Mouse (Mus musculus): ENCODE data around the gene Rrp12. TPM values are rescaled to one million over a fixed set of nuclear protein-coding genes. Genes with fewer than 3 reads are reported as not detected.
A peak's percentile ranks its signal among the peaks of the same experiment; 100 is the strongest.

Rrp12 gene
- total RNA-seq (2014; rRNA removed; ENCODE audit: low replicate concordance) (4.5 and 7.7 TPM in 2 replicates), polyA plus RNA-seq (2015; fragmentation: Nextera tagmentation; extraction: Ambion mirVana) (4.8 and 7.7 TPM in 2 replicates)

GRCm38 (mm10) chr19:41895460-41896318 is at the start of gene Rrp12:
Gene Rrp12, minus strand, starts transcription at chr19:41896173.
- peak within 1 kb of the TSS; percentile 74 for H3K27ac ChIP-seq (ENCODE audit: low read depth)
- TF ChIP-seq EP300 (IDR thresholded peaks at IDR 0.05; ENCODE audit: low read depth) (no peak; the same call in 1 of the 2 replicates), CTCF (IDR thresholded peaks at IDR 0.05; ENCODE audit: low read depth) (no peak)
- peak within 1 kb of the TSS; percentile 45 for H3K9ac ChIP-seq (replicated peaks; ENCODE audit: low read depth, low read length)
- peak within 1 kb of the TSS; percentile 59 for H3K4me3 ChIP-seq (ENCODE audit: low read depth, low read length)
- H3K9me3 ChIP-seq (replicated peaks; ENCODE audit: control insufficient read depth, low read length), result no peaks in the 10 kb centered on the region
- H3K4me2 ChIP-seq (ENCODE audit: low read depth, low read length), result peak within 1 kb of the TSS; percentile 75
- WGBS, result under 1% methylated on average over 46 of the region's 46 CpGs
- peaks cover 4% of the 10 kb centered on the region; the same call in 1 of the 2 replicates for H3K36me3 ChIP-seq (replicated peaks; ENCODE audit: control insufficient read depth, insufficient read depth, low read length)
- DNase-seq (ENCODE audit: low spot score) (peak; percentile 98), ATAC-seq (ENCODE audit: insufficient read depth, low read depth) (peak; percentile 93)
- H3K4me1 ChIP-seq (ENCODE audit: control insufficient read depth, insufficient read depth), result peaks cover 16% of the 10 kb centered on the region
- H3K27me3 ChIP-seq (ENCODE audit: control insufficient read depth, insufficient read depth, low read length), result no peaks in the 10 kb centered on the region

GRCm38 (mm10) chr19:41943841-41944240 is 47.9 kb upstream of the Rrp12 start:
- ATAC-seq (ENCODE audit: insufficient read depth, low read depth) (no peak), DNase-seq (ENCODE audit: low spot score) (no peak)
- Histone ChIP-seq H3K27me3 (ENCODE audit: control insufficient read depth, insufficient read depth, low read length) (no peaks in the 10 kb centered on the region), H3K4me3 (ENCODE audit: low read depth, low read length) (no peak overlapping the region), H3K4me1 (ENCODE audit: control insufficient read depth, insufficient read depth) (no peaks in the 10 kb centered on the region), H3K9me3 (replicated peaks; ENCODE audit: control insufficient read depth, low read length) (no peaks in the 10 kb centered on the region), H3K36me3 (replicated peaks; ENCODE audit: control insufficient read depth, insufficient read depth, low read length) (peaks cover 87% of the 10 kb centered on the region), H3K27ac (ENCODE audit: low read depth) (no peak overlapping the region), H3K9ac (replicated peaks; ENCODE audit: low read depth, low read length) (no peak overlapping the region), H3K4me2 (ENCODE audit: low read depth, low read length) (no peak overlapping the region)
- 83% methylated on average over 7 of the region's 7 CpGs for WGBS
- TF ChIP-seq EP300 (IDR thresholded peaks at IDR 0.05; ENCODE audit: low read depth), result no peak
- TF ChIP-seq CTCF (IDR thresholded peaks at IDR 0.05; ENCODE audit: low read depth), result no peak

- 80% methylated on average over 5 of the region's 5 CpGs for WGBS
- ATAC-seq (ENCODE audit: insufficient read depth, low read depth), result no peak
Measured at GRCm38 (mm10) chr19:41938539-41938938, 42.6 kb upstream of the Rrp12 start.

GRCm38 (mm10) chr19:41935921-41936320 is 39.9 kb upstream of the Rrp12 start:
- no peak for ATAC-seq (ENCODE audit: insufficient read depth, low read depth)
- H3K4me3 ChIP-seq (ENCODE audit: low read depth, low read length), result no peak overlapping the region
- peaks cover 15% of the 10 kb centered on the region for H3K4me1 ChIP-seq (ENCODE audit: control insufficient read depth, insufficient read depth)
- H3K9ac ChIP-seq (replicated peaks; ENCODE audit: low read depth, low read length), result no peak overlapping the region
- TF ChIP-seq EP300 (IDR thresholded peaks at IDR 0.05; ENCODE audit: low read depth) (no peak), CTCF (IDR thresholded peaks at IDR 0.05; ENCODE audit: low read depth) (no peak)
- H3K9me3 ChIP-seq (replicated peaks; ENCODE audit: control insufficient read depth, low read length), result no peaks in the 10 kb centered on the region
- no peak overlapping the region for H3K27ac ChIP-seq (ENCODE audit: low read depth)
- H3K27me3 ChIP-seq (ENCODE audit: control insufficient read depth, insufficient read depth, low read length), result no peaks in the 10 kb centered on the region
- H3K4me2 ChIP-seq (ENCODE audit: low read depth, low read length), result no peak overlapping the region
- peaks cover 30% of the 10 kb centered on the region for H3K36me3 ChIP-seq (replicated peaks; ENCODE audit: control insufficient read depth, insufficient read depth, low read length)
- WGBS, result 77% methylated on average over 1 of the region's 1 CpGs
- DNase-seq (ENCODE audit: low spot score), result no peak

More at GRCm38 (mm10) chr19:41938539-41938938, 42.6 kb upstream of the Rrp12 start:
- no peaks in the 10 kb centered on the region for H3K27me3 ChIP-seq (ENCODE audit: control insufficient read depth, insufficient read depth, low read length)
- H3K9me3 ChIP-seq (replicated peaks; ENCODE audit: control insufficient read depth, low read length), result no peaks in the 10 kb centered on the region
- no peak overlapping the region for H3K9ac ChIP-seq (replicated peaks; ENCODE audit: low read depth, low read length)
- H3K4me3 ChIP-seq (ENCODE audit: low read depth, low read length), result no peak overlapping the region
- H3K4me1 ChIP-seq (ENCODE audit: control insufficient read depth, insufficient read depth), result peaks cover 9% of the 10 kb centered on the region
- no peak overlapping the region for H3K4me2 ChIP-seq (ENCODE audit: low read depth, low read length)
- H3K27ac ChIP-seq (ENCODE audit: low read depth), result no peak overlapping the region
- TF ChIP-seq EP300 (IDR thresholded peaks at IDR 0.05; ENCODE audit: low read depth) (no peak), CTCF (IDR thresholded peaks at IDR 0.05; ENCODE audit: low read depth) (no peak)
- no peak for DNase-seq (ENCODE audit: low spot score)
- peaks cover 48% of the 10 kb centered on the region for H3K36me3 ChIP-seq (replicated peaks; ENCODE audit: control insufficient read depth, insufficient read depth, low read length)

GRCm38 (mm10) chr19:41934124-41934523 is 38.2 kb upstream of the Rrp12 start:
- Histone ChIP-seq H3K4me1 (ENCODE audit: control insufficient read depth, insufficient read depth) (peaks cover 15% of the 10 kb centered on the region), H3K4me3 (ENCODE audit: low read depth, low read length) (peak overlapping the region; percentile 66), H3K9ac (replicated peaks; ENCODE audit: low read depth, low read length) (peak overlapping the region; percentile 53), H3K4me2 (ENCODE audit: low read depth, low read length) (peak overlapping the region; percentile 68), H3K9me3 (replicated peaks; ENCODE audit: control insufficient read depth, low read length) (no peaks in the 10 kb centered on the region), H3K27me3 (ENCODE audit: control insufficient read depth, insufficient read depth, low read length) (no peaks in the 10 kb centered on the region), H3K27ac (ENCODE audit: low read depth) (no peak overlapping the region), H3K36me3 (replicated peaks; ENCODE audit: control insufficient read depth, insufficient read depth, low read length) (peaks cover 31% of the 10 kb centered on the region)
- TF ChIP-seq EP300 (IDR thresholded peaks at IDR 0.05; ENCODE audit: low read depth) (no peak), CTCF (IDR thresholded peaks at IDR 0.05; ENCODE audit: low read depth) (no peak)
- no peak for ATAC-seq (ENCODE audit: insufficient read depth, low read depth)
- 39% methylated on average over 6 of the region's 6 CpGs for WGBS
- no peak for DNase-seq (ENCODE audit: low spot score)
